Mouse (Mus musculus) liver, embryonic 14.5 days (tissue): Measurements from ENCODE around the gene Wfs1. TPM values are rescaled to one million over a fixed set of nuclear protein-coding genes. Genes with fewer than 3 reads are reported as not detected.

Experiments
- ATAC-seq: fragments of 200-750 bp; cut with Nextera tagmentation; 2 replicates; pipeline ENCODE4 v1.8.0; 2017; ENCODE audit warnings: moderate number of reproducible peaks, mild to moderate bottlenecking, moderate library complexity; ENCODE audit not compliant: insufficient read depth
- DNase-seq, 3 experiments: peaks; one replicate each; pipeline ENCODE4 v3.0.0-alpha.2; 2012 to 2013; ENCODE audit warnings: low read depth in 3 of 3, low spot score in 3 of 3
- H3K27ac ChIP-seq: fragments of 300-500 bp; sonication (generic); 2 replicates; pipeline ENCODE4 v1.5.1; 2014; ENCODE audit warnings: moderate library complexity, mild to moderate bottlenecking, control low read depth, inconsistent platforms
- H3K27me3 ChIP-seq: fragments of 300-500 bp; sonication (generic); 2 replicates; pipeline ENCODE4 v1.6.1; 2014; ENCODE audit warnings: mild to moderate bottlenecking, low read length, moderate library complexity; ENCODE audit not compliant: control insufficient read depth, insufficient read depth
- H3K36me3 ChIP-seq: fragments of 300-500 bp; sonication (generic); replicated peaks from 2 replicates; pipeline ENCODE4 v1.6.1; 2014; ENCODE audit warnings: low read depth; ENCODE audit not compliant: control insufficient read depth, insufficient read depth
- H3K4me1 ChIP-seq, 2 experiments: fragments of 200-500 bp in 1 of 2; fragments of 300-500 bp in 1 of 2; sonication (generic) in 1 of 2; replicated peaks; 2 replicates each; pipeline ENCODE4 v1.6.1; 2012 to 2014; ENCODE audit warnings: antibody characterized with exemption in 1 of 2, inconsistent platforms in 1 of 2, low read length in 1 of 2; ENCODE audit not compliant: control insufficient read depth in 2 of 2, insufficient read depth in 2 of 2
- H3K4me2 ChIP-seq: fragments of 300-500 bp; sonication (generic); 2 replicates; pipeline ENCODE4 v1.6.1; 2014; ENCODE audit warnings: low read depth, mild to moderate bottlenecking, control low read depth, moderate library complexity
- H3K4me3 ChIP-seq, 2 experiments: fragments of 200-500 bp in 1 of 2; fragments of 300-500 bp in 1 of 2; sonication (generic) in 1 of 2; 2 replicates each; pipeline ENCODE4 v1.5.1; 2012 to 2014; ENCODE audit warnings: low read depth in 2 of 2, low read length in 2 of 2, mild to moderate bottlenecking in 2 of 2, control low read depth in 1 of 2, inconsistent platforms in 1 of 2, moderate library complexity in 1 of 2; ENCODE audit not compliant: insufficient read depth in 1 of 2
- H3K9ac ChIP-seq: fragments of 300-500 bp; sonication (generic); replicated peaks from 2 replicates; pipeline ENCODE4 v1.6.1; 2014; ENCODE audit warnings: mild to moderate bottlenecking, control low read depth, moderate library complexity
- H3K9me3 ChIP-seq: fragments of 300-500 bp; sonication (generic); 2 replicates; pipeline ENCODE4 v1.6.1; 2016; ENCODE audit warnings: low read length, mixed read lengths; ENCODE audit not compliant: control insufficient read depth
- CTCF ChIP-seq: IDR thresholded peaks from 2 replicates; pipeline ENCODE4 v1.5.1; 2016; ENCODE audit warnings: antibody characterized with exemption, low read depth, control low read depth
- EP300 ChIP-seq: IDR thresholded peaks from 2 replicates; pipeline ENCODE4 v1.6.1; 2016; ENCODE audit warnings: antibody characterized with exemption, low read depth
- WGBS: fragments of 180-500 bp; shearing (Covaris S2); extraction: QIAGEN DNeasy Blood & Tissue Kit; methylation state at CpG from one replicate; pipeline ENCODE4 v1.1.7; 2014; ENCODE audit not compliant: insufficient replicate concordance; 5-methylcytosine and 5-hydroxymethylcytosine counted together
- polyA plus RNA-seq, 2 experiments: library from polyadenylated mRNA; depleted of rRNA in 1 of 2; stranded (reverse) in 1 of 2; unstranded in 1 of 2; fragments of >200 nt; fragmentation: Nextera tagmentation in 1 of 2; extraction: Ambion mirVana in 1 of 2; gene quantifications; 2 replicates each; pipeline versions ENCODE4 v1.2.1 to v1.2.3; 2012 to 2014

Wfs1 gene
- polyA plus RNA-seq, 2 experiments, result 0.72 to 0.84 TPM

DNA sequence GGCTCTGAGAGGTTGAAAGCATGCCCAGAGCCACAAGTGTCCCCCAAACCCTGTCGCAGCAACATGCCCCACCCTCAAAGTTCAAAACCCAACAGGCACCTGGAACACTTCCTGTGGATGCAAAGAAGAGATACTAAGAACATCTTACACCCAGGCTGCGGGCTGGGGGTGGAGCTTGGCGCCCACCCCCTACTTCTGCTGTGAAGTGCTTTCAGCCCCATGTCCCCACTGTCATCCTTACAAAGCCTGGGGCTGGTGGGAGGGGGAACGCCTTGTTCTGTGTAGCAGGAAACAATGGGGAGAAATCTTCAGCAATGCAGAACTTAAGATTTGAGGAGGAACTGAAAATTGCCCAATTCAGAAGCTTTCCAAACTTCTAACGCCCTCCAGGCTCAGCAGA lies 9.0 kb upstream of the Wfs1 start:
- no peak overlapping the region for H3K27ac ChIP-seq
- no peaks in the 10 kb centered on the region for H3K4me1 ChIP-seq
- H3K27me3 ChIP-seq, result no peaks in the 10 kb centered on the region
- no peak for ATAC-seq
- H3K9ac ChIP-seq, result no peak overlapping the region
- TF ChIP-seq CTCF (no peak), EP300 (no peak)
- WGBS, result 28% methylated on average over 5 of the region's 5 CpGs
- no peak overlapping the region for H3K4me2 ChIP-seq
- DNase-seq, result no peak
- no peaks in the 10 kb centered on the region for H3K36me3 ChIP-seq
- H3K9me3 ChIP-seq, result no peaks in the 10 kb centered on the region
- no peak overlapping the region for H3K4me3 ChIP-seq

DNA sequence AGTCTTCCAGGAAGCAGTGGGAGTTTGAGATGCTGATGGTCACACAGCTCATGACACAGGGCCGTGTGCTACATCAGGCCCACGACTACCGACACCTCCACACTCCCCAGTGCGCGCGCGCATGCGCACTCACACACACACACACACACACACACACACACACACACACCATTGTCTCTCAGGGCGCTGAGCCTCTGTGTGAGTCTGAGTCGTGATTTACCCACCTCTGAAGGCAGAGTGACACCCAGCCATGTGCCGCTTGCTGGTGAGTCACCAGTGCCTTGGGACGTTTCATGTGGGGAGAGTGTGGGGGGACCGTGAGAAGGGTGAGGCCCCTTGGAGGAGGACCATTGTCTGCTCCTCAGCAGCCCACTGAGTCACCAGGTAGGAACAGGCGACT lies 7.4 kb upstream of the Wfs1 start:
- no peak for DNase-seq
- Histone ChIP-seq H3K4me2 (no peak overlapping the region), H3K27me3 (no peaks in the 10 kb centered on the region), H3K36me3 (no peaks in the 10 kb centered on the region), H3K4me3 (no peak overlapping the region), H3K27ac (no peak overlapping the region), H3K9me3 (no peaks in the 10 kb centered on the region), H3K9ac (no peak overlapping the region), H3K4me1 (no peaks in the 10 kb centered on the region)
- 70% methylated on average over 14 of the region's 14 CpGs for WGBS
- no peak for TF ChIP-seq EP300
- no peak for TF ChIP-seq CTCF
- no peak for ATAC-seq

DNA sequence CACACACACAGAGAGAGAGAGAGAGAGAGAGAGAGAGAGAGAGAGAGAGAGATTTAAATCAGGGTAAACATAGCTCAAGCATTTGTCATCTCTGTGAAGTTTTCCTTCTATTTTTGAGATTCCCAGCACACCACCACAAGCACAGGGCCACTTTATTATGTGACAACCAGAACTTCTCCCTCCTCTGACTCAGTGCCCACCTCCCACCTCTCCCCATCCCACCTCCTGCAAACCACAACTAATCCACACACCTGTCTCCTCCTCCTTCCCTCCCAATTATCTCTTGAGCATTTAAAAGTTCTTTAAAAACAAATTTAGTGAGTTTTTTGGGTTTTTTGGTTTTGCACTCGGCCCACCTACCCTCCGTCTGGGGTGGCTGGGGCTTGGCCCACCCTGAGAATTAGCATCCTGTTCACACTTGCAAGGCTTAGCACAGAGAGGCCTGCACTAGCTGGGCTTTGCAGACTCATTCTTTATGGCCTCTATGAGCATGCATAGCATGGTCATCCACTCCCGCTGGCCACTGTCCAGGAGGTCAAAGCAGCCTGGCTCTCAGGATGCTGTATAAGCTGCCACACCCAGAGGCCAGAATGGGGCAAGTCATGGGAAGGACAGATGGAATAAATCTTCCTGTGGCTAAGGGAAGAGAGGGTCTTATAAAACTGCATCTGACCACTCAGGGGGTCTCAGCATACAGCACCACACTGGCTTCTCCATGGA lies 1.8 kb upstream of the Wfs1 start:
- TF ChIP-seq EP300 (no peak), CTCF (no peak)
- H3K4me1 ChIP-seq, result no peaks in the 10 kb centered on the region; a peak in 1 of 4 replicates
- H3K27ac ChIP-seq, result no peak overlapping the region
- no peaks in the 10 kb centered on the region; the same call in none of the 2 replicates for H3K27me3 ChIP-seq
- no peak overlapping the region for H3K4me3 ChIP-seq
- no peak overlapping the region for H3K4me2 ChIP-seq
- 53% methylated on average over 3 of the region's 3 CpGs for WGBS
- DNase-seq (no peak), ATAC-seq (no peak)
- no peak overlapping the region for H3K9ac ChIP-seq
- no peaks in the 10 kb centered on the region for H3K9me3 ChIP-seq
- H3K36me3 ChIP-seq, result no peaks in the 10 kb centered on the region

DNA sequence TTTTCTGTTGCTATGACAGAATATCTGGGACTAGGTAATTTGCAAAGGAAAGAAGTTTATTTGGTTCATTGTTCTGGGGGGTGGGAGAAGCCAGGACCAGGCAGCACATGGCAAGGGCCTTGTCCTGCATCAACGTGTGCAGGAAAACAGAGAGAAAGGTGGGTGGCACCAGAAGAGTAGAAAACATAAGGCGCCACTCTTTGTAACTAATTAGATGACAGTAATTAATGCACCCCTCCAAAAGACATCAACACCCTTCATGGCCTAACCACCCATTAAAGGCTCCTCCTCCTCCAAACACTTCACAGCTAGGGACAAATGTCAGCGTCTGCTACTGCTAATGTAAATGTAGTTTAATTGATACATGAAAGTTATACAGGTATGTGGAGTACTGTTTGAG lies 1.2 kb upstream of the Wfs1 start:
- Histone ChIP-seq H3K27ac (no peak overlapping the region), H3K36me3 (no peaks in the 10 kb centered on the region), H3K9ac (no peak overlapping the region), H3K27me3 (no peaks in the 10 kb centered on the region; the same call in none of the 2 replicates), H3K4me3 (no peak overlapping the region), H3K4me2 (no peak overlapping the region), H3K9me3 (no peaks in the 10 kb centered on the region), H3K4me1 (no peaks in the 10 kb centered on the region; a peak in 1 of 4 replicates)
- WGBS, result 51% methylated on average over 3 of the region's 3 CpGs
- ATAC-seq (no peak), DNase-seq (no peak)
- no peak for TF ChIP-seq EP300
- no peak for TF ChIP-seq CTCF

DNA sequence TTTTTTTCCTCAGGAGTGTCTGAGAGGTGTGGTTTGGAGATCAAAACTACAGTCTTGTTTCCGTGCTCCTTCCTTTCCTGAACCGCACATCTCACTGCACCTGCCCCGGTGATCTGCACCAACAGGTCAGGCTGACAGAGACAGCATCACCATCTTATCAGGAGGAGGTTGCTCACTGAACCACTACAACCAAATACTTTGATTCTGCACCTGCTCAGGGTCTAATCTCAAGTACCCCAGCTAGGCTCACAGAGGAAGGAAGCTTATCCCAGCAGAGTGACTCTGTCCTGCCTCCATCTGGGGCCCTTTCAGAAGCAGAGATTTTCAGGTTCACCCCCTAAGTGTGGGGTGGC lies 596 bp upstream of the Wfs1 start:
- Histone ChIP-seq H3K27ac (no peak overlapping the region), H3K36me3 (no peaks in the 10 kb centered on the region), H3K9me3 (no peaks in the 10 kb centered on the region), H3K27me3 (no peaks in the 10 kb centered on the region; the same call in none of the 2 replicates), H3K9ac (no peak overlapping the region), H3K4me1 (no peaks in the 10 kb centered on the region; a peak in 1 of 4 replicates), H3K4me3 (no peak overlapping the region), H3K4me2 (peak overlapping the region; percentile 66)
- WGBS, result 9% methylated on average over 3 of the region's 3 CpGs
- no peak for ATAC-seq
- no peak for DNase-seq
- TF ChIP-seq CTCF (no peak), EP300 (no peak)
